Mouse (Mus musculus) embryo, embryonic 9.5 days (tissue): ENCODE measurements at regions not wholly inside any gene's neighbourhood (a gene's known extent, or its start where the extent isn't known, plus 50 kb on each side); places are given as distances from the start of the nearest gene placed in this dataset.
"Not testable (repeated sequence)": the region's sequence is repeated elsewhere in the genome, so short reads cannot be mapped to it uniquely, and the experiment has no call there.

Experiments
- DNase-seq: peaks from one replicate; pipeline ENCODE4 v3.0.0-alpha.2; 2017; ENCODE audit errors: extremely low spot score

DNA sequence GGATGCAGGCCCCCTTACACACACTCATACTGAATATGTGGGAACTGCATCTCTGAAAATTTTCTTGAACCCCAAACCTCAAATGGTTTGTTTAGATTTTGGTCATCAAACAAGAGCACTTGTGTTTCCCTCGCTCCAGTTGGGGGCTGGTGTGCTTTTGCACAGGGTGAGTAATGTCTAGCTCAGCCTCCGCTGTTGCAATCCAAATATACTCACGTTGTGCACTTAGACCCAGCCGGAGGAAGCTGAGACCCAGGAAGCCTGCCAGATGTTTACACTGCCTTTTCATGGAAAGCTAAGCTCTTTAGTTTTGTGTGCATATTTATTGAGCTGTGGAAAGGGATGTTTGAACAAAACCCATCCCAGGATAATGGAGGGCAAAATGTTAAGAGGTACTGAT lies 148.9 kb upstream of the Gm12728 start:
- no peak for DNase-seq

DNA sequence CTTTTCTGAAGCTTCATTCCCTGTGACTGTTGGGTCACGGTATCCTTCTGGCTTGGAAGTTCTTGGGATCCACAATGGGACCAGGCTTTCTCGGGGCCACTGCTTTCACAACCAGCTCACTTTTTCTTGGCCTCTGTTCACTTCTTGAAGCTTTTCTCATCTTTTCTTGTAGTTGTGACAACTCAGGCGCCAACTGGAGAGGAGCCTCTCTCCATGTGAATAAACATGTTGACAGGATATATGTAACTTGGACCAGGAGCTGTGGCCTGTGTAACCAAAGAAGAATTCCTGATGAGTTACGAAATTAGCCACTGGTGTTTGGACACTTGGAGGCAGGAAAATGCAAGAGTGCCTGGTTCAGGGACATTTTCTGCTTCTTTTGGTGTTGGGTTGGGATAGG lies 148.1 kb upstream of the Gm12728 start:
- no peak for DNase-seq

DNA sequence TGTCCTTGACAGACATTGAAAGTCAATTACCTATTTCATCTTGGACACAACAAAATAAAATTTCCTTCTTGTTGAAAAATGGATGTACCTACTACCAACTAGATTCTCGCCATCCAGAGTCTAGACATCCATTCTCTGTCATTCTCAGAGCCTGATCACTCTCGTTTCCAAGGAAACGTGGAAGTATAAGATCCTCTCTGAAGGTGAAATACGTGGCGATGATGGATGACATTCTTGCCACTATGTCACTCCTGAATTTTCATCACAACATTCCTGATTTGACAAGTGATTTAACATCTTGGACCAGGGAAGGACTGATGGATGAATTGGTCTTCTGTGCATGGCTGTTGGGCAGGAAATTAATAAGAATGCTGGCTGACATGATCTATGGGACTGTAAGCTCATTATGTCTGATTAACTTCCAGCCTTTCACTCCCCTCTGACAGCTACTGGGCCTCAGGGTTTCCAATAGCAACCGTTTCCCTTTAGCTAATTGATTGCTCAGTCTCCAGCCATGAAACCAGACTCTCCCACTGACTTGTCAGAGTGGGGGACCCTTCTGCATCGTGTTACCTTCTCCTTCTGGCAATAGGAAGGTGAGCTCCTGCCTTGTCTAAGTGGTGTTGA lies 140.7 kb upstream of the Gm12728 start:
- peak; percentile 35 for DNase-seq

DNA sequence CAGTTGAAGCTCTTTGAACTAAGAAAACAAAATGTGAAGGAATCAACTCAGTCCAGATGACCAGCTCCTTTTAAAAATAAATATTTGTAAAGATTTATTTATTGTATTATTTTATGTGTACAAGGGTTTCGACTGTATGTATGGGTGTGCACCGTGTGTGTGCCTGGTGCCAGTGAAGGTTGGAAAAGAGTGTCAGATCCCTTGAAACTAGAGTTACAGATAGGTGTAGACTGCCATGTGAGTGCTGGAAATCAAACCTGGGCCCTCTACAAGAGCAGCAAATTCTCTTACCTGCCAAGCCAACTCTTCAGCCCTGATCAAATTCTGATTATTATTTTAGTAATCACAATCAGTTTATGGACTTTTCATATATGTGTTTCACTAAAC lies 140.2 kb upstream of the Gm12728 start:
- no peak for DNase-seq

DNA sequence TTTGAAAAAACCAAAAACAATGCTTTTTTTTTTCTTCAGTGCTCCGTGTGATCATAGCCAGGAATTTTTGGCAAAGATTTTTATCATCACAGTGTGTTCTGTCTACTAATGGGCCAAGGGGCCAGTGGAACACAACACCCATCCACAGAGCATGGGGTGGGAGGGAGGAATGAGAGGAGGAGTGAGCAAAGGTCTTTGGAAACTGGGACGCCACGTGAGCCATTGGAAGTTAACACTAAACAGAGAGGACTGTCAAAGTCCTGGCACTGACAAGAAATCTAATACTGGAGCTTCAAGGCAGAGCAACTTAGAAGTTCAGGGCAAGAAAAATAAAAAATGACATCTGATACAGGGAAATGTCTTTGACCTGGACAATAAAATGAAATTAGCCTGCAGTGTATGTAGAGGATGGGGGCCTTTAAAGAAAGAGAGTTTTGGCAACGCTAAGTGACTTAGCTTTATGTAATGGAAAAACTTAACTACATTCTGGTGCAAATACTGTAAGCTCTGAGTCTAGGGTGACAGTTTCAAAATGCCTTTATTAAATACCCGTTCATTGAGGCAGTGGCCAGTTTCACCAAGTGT lies 133.5 kb upstream of the Gm12728 start:
- no peak for DNase-seq

DNA sequence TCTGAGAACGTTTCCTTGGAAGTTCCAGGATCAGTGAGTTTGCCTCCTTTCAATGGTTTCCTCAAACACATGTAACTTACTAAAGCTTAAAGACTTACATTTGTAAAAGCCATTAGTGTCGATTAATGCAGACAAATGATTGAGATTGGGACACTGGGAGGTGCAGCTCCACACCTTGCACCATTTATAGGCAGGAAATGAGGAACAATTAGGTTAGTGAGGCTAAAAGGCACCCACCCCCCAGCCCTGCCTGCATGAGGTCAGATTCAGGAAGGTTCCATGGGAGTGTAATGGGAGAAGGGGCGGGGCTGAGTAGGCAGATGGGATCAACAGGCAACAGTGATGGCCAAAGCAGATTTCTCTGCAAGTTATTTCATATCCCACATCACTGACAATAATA lies 131.1 kb upstream of the Gm12728 start:
- no peak for DNase-seq

DNA sequence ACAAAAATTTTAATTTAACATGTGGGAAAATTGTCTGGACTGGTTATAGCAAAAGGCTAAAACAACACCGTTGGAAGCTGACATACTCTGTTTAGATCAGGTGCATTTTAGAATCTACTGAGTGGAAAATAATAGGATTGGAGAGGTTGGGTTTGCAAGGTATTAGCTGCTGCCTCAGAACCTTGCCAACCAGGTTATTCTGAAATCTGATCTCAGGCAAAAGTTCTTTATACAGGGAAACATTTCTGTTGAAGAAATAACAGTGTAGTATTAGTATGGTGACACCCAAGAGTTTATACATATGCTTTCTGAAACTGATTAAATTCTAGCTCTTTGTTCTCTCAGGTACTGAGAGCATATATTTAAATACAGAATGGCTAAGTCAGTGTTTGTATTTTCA lies 113.0 kb upstream of the Gm12728 start:
- no peak for DNase-seq

- DNase-seq: no peak
Observed at GRCm38 (mm10) chr4:105690716-105691115, 99.0 kb upstream of the Gm12728 start.

DNA sequence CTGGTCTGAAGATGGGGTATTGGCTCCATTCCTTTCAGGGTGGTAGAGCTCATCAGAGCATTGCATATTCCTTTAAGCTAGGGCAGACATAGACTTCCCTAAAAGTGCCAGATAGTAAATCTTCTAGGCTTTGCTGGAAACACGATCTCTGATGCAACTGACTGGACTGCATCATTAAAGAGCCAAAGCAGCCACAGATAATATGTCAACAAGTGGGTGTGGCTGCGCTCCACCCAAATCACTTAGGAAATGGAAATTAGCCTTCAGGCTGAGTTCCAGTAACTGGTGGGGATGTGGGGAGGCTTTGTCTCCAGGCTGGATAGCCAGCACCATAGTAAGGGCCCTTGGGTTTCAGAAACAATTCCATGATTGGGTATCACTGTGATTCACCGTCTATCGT lies 97.3 kb upstream of the Gm12728 start:
- no peak for DNase-seq

DNA sequence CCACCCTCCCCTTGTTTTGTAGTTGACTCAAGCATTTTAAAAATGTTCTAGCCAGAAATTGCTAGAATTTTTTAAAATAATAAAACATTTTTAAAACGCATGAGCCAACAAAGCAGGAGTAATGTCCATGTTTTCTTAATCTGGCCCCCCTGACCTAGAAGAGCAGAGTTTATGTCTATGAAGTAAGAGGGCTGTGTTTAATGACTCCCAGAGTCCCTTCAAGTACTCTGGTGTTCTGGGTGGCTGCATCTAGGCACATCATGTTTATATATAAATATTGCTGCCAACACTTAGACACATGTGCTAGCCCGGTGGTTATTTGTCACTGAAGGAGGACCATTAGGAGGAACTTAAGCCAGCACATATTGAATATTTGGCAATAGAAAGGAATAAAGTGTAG lies 93.8 kb upstream of the Gm12728 start:
- DNase-seq: no peak

DNA sequence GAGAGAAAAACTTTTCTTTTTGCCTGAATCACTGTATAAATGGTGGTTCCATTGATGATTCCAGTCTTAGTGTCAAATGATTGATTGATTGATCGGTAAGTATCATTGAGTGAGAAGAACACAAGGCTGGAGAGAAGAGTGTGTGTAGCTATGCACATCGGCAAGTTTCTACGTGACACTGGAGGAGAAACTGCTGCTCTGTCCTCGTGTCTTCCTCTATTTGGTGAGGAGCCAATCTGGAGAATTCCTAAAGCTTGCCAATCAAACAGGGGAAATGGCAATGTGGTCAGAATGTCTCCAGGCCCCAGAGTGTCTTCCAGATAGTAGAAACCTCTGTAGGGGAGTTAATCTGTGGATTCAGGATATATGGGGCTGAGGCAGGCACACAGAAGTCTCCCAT lies 92.5 kb upstream of the Gm12728 start:
- no peak for DNase-seq

DNA sequence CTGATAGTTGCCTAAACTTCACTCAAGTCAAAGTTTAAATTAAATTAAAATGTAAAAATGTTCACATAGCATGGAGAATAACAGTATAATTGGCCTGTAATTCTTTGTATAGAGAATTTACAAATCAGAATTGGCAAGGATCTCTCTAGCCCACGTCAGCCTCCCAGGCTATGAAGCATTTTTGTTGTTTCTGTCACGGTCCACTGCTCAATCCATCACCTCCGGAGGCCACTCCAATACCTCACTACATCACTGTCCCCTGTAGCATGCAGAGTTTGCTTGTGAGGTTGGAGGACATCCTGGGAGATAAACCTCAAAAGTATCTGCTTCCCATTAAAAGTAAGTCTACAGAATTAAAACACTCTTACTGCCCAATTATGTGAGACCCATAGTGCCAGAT lies 87.6 kb upstream of the Gm12728 start:
- no peak for DNase-seq

DNA sequence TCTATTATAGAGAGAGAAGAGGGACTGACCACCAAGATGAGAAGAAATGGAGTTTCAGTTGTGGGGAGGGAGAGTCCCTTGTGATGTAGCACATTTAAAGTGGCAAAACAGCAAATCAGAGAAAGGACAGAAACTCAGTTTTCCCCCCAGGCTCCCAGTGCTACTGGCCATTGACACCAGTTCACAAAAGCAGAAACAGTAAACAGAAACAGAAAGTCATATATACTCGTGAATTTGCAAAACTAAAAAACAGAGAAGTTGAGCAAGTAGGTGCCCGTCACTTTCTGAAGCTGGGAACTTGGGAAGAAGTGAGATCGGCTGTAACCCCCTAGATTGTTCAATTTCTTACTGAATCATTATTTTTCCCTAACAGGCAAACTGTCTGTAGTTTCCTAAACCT lies 86.3 kb upstream of the Gm12728 start:
- DNase-seq: no peak

DNA sequence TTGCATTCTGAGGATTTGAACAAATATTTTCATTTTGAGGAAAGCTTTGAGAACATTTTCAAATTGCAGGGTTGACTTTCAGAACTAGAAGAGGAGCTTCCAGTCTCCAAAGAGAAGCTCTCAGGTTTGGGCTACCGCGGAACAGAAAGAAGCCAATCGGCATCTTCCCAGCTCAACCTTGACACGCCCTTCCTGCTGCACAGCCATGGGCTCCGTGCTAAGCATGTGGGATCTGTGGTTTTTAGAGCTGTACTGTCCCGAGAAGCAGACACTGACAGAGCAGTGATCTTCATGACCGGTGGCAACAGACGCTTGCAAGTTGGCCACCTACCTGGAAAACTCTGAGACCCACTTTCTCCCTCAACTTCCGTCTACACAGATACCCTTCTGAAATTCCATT lies 85.4 kb upstream of the Gm12728 start:
- DNase-seq: no peak

- DNase-seq: no peak
Observed at GRCm38 (mm10) chr4:105705996-105706395, 83.7 kb upstream of the Gm12728 start.

DNA sequence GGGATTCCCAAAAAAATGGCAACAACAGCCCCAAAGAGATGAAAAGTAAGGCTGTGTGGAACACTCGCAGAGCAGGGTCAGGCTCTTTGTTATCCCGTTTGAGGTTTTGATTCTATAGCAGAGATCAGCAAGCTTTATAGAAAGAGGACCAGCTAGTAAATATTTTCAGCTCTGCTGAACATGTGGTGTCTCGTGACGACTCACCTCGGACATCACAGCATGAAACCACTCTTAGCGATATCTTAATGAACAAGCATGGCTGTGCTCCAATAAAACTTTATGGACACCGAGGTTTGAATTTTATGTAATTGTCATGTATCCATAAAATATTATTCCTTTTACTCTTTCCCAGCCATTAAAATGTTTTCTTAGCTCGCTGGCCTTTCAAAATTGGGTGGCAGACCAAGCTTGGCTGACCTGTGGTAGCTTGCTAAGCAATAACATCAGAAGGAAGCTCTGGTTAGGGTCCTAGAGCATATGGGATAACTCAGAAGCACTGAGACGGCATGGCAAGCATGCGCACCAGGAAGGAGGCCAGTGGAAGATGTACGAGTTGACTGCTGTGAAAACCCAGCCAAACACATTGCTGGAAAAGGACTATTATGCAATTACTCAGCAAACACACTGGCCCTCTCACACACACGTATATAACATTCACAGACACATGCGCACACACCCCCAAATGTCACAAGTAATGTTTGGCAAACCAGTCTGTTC lies 81.4 kb upstream of the Gm12728 start:
- no peak for DNase-seq

GRCm38 (mm10) chr4:105713956-105714355 lies 75.7 kb upstream of the Gm12728 start:
- no peak for DNase-seq

DNA sequence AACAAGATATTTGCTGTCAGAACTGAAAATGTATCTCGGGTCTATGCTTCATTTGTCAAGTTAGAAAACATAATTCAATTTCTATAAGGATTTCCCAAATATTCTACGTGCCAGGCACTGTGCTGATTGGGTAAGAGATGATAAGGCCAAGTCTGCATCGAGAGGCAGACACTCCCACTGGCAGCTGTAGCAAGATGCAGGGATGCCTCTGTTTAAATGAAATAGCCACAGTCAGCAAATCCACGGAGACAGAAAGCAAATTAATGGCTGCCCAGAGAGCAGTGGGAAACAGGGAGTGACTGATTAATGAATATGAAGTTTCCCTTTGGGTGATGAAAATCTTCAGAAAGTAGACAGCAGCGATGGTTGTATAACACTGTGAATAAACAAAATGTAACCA lies 71.6 kb upstream of the Gm12728 start:
- no peak for DNase-seq

GRCm38 (mm10) chr4:105728696-105729095 lies 61.0 kb upstream of the Gm12728 start:
- peak; percentile 30 for DNase-seq

- no peak for DNase-seq
Observed at GRCm38 (mm10) chr4:105730900-105731299, 58.8 kb upstream of the Gm12728 start.

DNA sequence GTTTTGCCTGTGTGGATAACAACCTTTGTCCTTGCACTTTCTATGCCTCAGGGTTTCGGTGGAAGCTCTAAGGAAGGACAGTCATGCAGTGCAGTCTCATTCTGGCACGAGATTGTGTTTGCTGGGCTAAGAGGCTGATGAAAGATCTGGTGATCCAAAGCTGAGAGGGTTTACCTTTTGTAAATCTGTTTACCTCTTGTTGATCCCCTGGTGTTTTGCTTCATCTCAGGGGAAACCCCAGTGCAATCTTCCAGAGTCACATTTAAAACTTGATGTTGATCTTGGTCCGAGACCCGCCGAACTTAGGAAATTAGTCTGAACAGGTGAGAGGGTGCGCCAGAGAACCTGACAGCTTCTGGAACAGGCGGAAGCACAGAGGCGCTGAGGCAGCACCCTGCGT lies 54.6 kb upstream of the Gm12728 start:
- DNase-seq: not testable (repeated sequence)
